Mouse (Mus musculus) forebrain, embryonic 13.5 days (tissue): ENCODE data around the gene Stim1. TPM values are rescaled to one million over a fixed set of nuclear protein-coding genes. Genes with fewer than 3 reads are reported as not detected.

Experiments
- ATAC-seq: fragments of 200-750 bp; cut with Nextera tagmentation; 2 replicates; pipeline ENCODE4 v1.8.0; 2017
- H3K27ac ChIP-seq: fragments of 300-500 bp; sonication (generic); 2 replicates; pipeline ENCODE4 v1.5.1; 2015; ENCODE audit warnings: inconsistent platforms, mild to moderate bottlenecking, moderate library complexity
- H3K27me3 ChIP-seq: fragments of 300-500 bp; sonication (generic); 2 replicates; pipeline ENCODE4 v1.6.1; 2015; ENCODE audit warnings: mild to moderate bottlenecking, inconsistent platforms
- H3K36me3 ChIP-seq: fragments of 300-500 bp; sonication (generic); 2 replicates; pipeline ENCODE4 v1.6.1; 2015; ENCODE audit warnings: mild to moderate bottlenecking, inconsistent platforms; ENCODE audit not compliant: poor library complexity, severe bottlenecking
- H3K4me1 ChIP-seq: fragments of 300-500 bp; sonication (generic); 2 replicates; pipeline ENCODE4 v1.6.1; 2015; ENCODE audit warnings: inconsistent platforms
- H3K4me2 ChIP-seq: fragments of 300-500 bp; sonication (generic); 2 replicates; pipeline ENCODE4 v1.6.1; 2015; ENCODE audit warnings: inconsistent platforms, mild to moderate bottlenecking, moderate library complexity
- H3K4me3 ChIP-seq: fragments of 300-500 bp; sonication (generic); 2 replicates; pipeline ENCODE4 v1.5.1; 2015; ENCODE audit warnings: mild to moderate bottlenecking, inconsistent platforms
- H3K9ac ChIP-seq: fragments of 300-500 bp; sonication (generic); 2 replicates; pipeline ENCODE4 v1.6.1; 2015; ENCODE audit warnings: mild to moderate bottlenecking, inconsistent platforms
- H3K9me3 ChIP-seq: fragments of 300-500 bp; sonication (generic); replicated peaks from 2 replicates; pipeline ENCODE4 v1.6.1; 2016; ENCODE audit warnings: inconsistent platforms
- WGBS: fragments of 180-500 bp; shearing (Covaris S2); methylation state at CpG from one replicate; pipeline ENCODE4 v1.1.7; 2015; 5-methylcytosine and 5-hydroxymethylcytosine counted together
- polyA plus RNA-seq: library from polyadenylated mRNA; unstranded; fragments of >200 nt; fragmentation: Nextera tagmentation; extraction: Ambion mirVana; gene quantifications from 2 replicates; pipeline ENCODE4 v1.2.1, GENCODE M21; 2015

Stim1 gene
- polyA plus RNA-seq, 1 experiment from 2014 or later = 8.3 TPM

- Histone ChIP-seq H3K9ac (no peak overlapping the region), H3K4me2 (no peak overlapping the region), H3K4me3 (no peak overlapping the region), H3K27me3 (peaks cover 3% of the 10 kb centered on the region; the same call in 1 of the 2 replicates), H3K4me1 (peaks cover 8% of the 10 kb centered on the region), H3K27ac (no peak overlapping the region), H3K9me3 (no peaks in the 10 kb centered on the region), H3K36me3 (no peaks in the 10 kb centered on the region)
- ATAC-seq = no peak
- WGBS = 84% methylated on average over 3 of the region's 3 CpGs
Observed at GRCm38 (mm10) chr7:102272422-102272948, 4.9 kb downstream of the Stim1 start.

GRCm38 (mm10) chr7:102281403-102281802 is 13.8 kb downstream of the Stim1 start:
- no peak overlapping the region for H3K4me3 ChIP-seq
- H3K4me1 ChIP-seq = no peaks in the 10 kb centered on the region
- WGBS = 89% methylated on average over 1 of the region's 1 CpGs
- no peaks in the 10 kb centered on the region for H3K27me3 ChIP-seq
- H3K4me2 ChIP-seq = no peak overlapping the region
- no peaks in the 10 kb centered on the region for H3K36me3 ChIP-seq
- H3K9me3 ChIP-seq = no peaks in the 10 kb centered on the region
- ATAC-seq = no peak
- no peak overlapping the region for H3K27ac ChIP-seq
- no peak overlapping the region for H3K9ac ChIP-seq

- H3K9ac ChIP-seq = no peak overlapping the region
- H3K9me3 ChIP-seq = no peaks in the 10 kb centered on the region
- no peaks in the 10 kb centered on the region for H3K36me3 ChIP-seq
- 82% methylated on average over 5 of the region's 5 CpGs for WGBS
- H3K4me1 ChIP-seq = no peaks in the 10 kb centered on the region
- no peak overlapping the region for H3K27ac ChIP-seq
- no peak overlapping the region for H3K4me2 ChIP-seq
- no peak overlapping the region for H3K4me3 ChIP-seq
- ATAC-seq = no peak
- no peaks in the 10 kb centered on the region for H3K27me3 ChIP-seq
Observed at GRCm38 (mm10) chr7:102282261-102282660, 14.7 kb downstream of the Stim1 start.

GRCm38 (mm10) chr7:102289466-102289865 is 21.9 kb downstream of the Stim1 start:
- ATAC-seq = no peak
- WGBS = 91% methylated on average over 6 of the region's 6 CpGs
- Histone ChIP-seq H3K9ac (no peak overlapping the region), H3K4me2 (no peak overlapping the region), H3K27me3 (no peaks in the 10 kb centered on the region), H3K4me1 (peaks cover 6% of the 10 kb centered on the region; the same call in 1 of the 2 replicates), H3K9me3 (no peaks in the 10 kb centered on the region), H3K4me3 (no peak overlapping the region), H3K27ac (no peak overlapping the region), H3K36me3 (no peaks in the 10 kb centered on the region)

- peaks cover 6% of the 10 kb centered on the region; the same call in 1 of the 2 replicates for H3K4me1 ChIP-seq
- no peak for ATAC-seq
- WGBS = 91% methylated on average over 3 of the region's 3 CpGs
Observed at GRCm38 (mm10) chr7:102292228-102292627, 24.6 kb downstream of the Stim1 start.

GRCm38 (mm10) chr7:102293234-102293633 is 25.6 kb downstream of the Stim1 start:
- no peaks in the 10 kb centered on the region for H3K27me3 ChIP-seq
- no peak overlapping the region for H3K4me3 ChIP-seq
- H3K36me3 ChIP-seq = no peaks in the 10 kb centered on the region
- 9% methylated on average over 2 of the region's 2 CpGs for WGBS
- no peak overlapping the region for H3K9ac ChIP-seq
- peaks cover 5% of the 10 kb centered on the region; the same call in 1 of the 2 replicates for H3K4me1 ChIP-seq
- no peak for ATAC-seq
- H3K4me2 ChIP-seq = no peak overlapping the region
- no peak overlapping the region for H3K27ac ChIP-seq
- no peaks in the 10 kb centered on the region for H3K9me3 ChIP-seq

More at GRCm38 (mm10) chr7:102292228-102292627, 24.6 kb downstream of the Stim1 start:
- Histone ChIP-seq H3K27ac (no peak overlapping the region), H3K4me2 (no peak overlapping the region), H3K36me3 (no peaks in the 10 kb centered on the region), H3K9me3 (no peaks in the 10 kb centered on the region), H3K9ac (no peak overlapping the region), H3K27me3 (no peaks in the 10 kb centered on the region), H3K4me3 (no peak overlapping the region)

GRCm38 (mm10) chr7:102300761-102301160 is 33.2 kb downstream of the Stim1 start:
- Histone ChIP-seq H3K9me3 (no peaks in the 10 kb centered on the region), H3K4me3 (no peak overlapping the region), H3K36me3 (no peaks in the 10 kb centered on the region), H3K9ac (no peak overlapping the region), H3K27me3 (no peaks in the 10 kb centered on the region), H3K27ac (no peak overlapping the region), H3K4me1 (no peaks in the 10 kb centered on the region), H3K4me2 (no peak overlapping the region)
- ATAC-seq = no peak
- 78% methylated on average over 1 of the region's 1 CpGs for WGBS

- H3K4me1 ChIP-seq = no peaks in the 10 kb centered on the region
- no peaks in the 10 kb centered on the region for H3K36me3 ChIP-seq
- H3K27me3 ChIP-seq = no peaks in the 10 kb centered on the region
- H3K9ac ChIP-seq = no peak overlapping the region
- H3K4me2 ChIP-seq = no peak overlapping the region
- WGBS = 93% methylated on average over 4 of the region's 4 CpGs
- no peaks in the 10 kb centered on the region for H3K9me3 ChIP-seq
- H3K27ac ChIP-seq = no peak overlapping the region
- no peak overlapping the region for H3K4me3 ChIP-seq
- no peak for ATAC-seq
Observed at GRCm38 (mm10) chr7:102302471-102302870, 34.9 kb downstream of the Stim1 start.

- ATAC-seq = no peak
- no peaks in the 10 kb centered on the region for H3K27me3 ChIP-seq
- H3K9ac ChIP-seq = no peak overlapping the region
- no peaks in the 10 kb centered on the region for H3K9me3 ChIP-seq
- WGBS = 91% methylated on average over 2 of the region's 2 CpGs
- H3K27ac ChIP-seq = no peak overlapping the region
- no peak overlapping the region for H3K4me3 ChIP-seq
- H3K4me1 ChIP-seq = no peaks in the 10 kb centered on the region
- no peaks in the 10 kb centered on the region for H3K36me3 ChIP-seq
- no peak overlapping the region for H3K4me2 ChIP-seq
Observed at GRCm38 (mm10) chr7:102305596-102305995, 38.0 kb downstream of the Stim1 start.

GRCm38 (mm10) chr7:102310266-102310665 is 42.7 kb downstream of the Stim1 start:
- ATAC-seq = no peak

GRCm38 (mm10) chr7:102310821-102311220 is 43.2 kb downstream of the Stim1 start:
- no peak overlapping the region for H3K9ac ChIP-seq
- no peaks in the 10 kb centered on the region for H3K4me1 ChIP-seq
- H3K36me3 ChIP-seq = no peaks in the 10 kb centered on the region
- no peaks in the 10 kb centered on the region for H3K27me3 ChIP-seq
- WGBS = 91% methylated on average over 5 of the region's 5 CpGs
- H3K27ac ChIP-seq = no peak overlapping the region
- H3K9me3 ChIP-seq = no peaks in the 10 kb centered on the region
- no peak overlapping the region for H3K4me3 ChIP-seq
- H3K4me2 ChIP-seq = no peak overlapping the region
- ATAC-seq = no peak

More at GRCm38 (mm10) chr7:102310266-102310665, 42.7 kb downstream of the Stim1 start:
- no peaks in the 10 kb centered on the region for H3K36me3 ChIP-seq
- no peaks in the 10 kb centered on the region for H3K4me1 ChIP-seq
- H3K27ac ChIP-seq = no peak overlapping the region
- H3K9ac ChIP-seq = no peak overlapping the region
- no peak overlapping the region for H3K4me3 ChIP-seq
- H3K27me3 ChIP-seq = no peaks in the 10 kb centered on the region
- H3K9me3 ChIP-seq = no peaks in the 10 kb centered on the region
- H3K4me2 ChIP-seq = no peak overlapping the region

- H3K4me2 ChIP-seq = no peak overlapping the region
Observed at GRCm38 (mm10) chr7:102312840-102313534, 45.4 kb downstream of the Stim1 start.

GRCm38 (mm10) chr7:102313535-102313863 is 45.9 kb downstream of the Stim1 start:
- ATAC-seq = no peak
- no peaks in the 10 kb centered on the region for H3K27me3 ChIP-seq
- WGBS = 81% methylated on average over 2 of the region's 2 CpGs
- no peaks in the 10 kb centered on the region for H3K36me3 ChIP-seq
- no peak overlapping the region for H3K4me2 ChIP-seq
- no peak overlapping the region for H3K9ac ChIP-seq
- H3K9me3 ChIP-seq = no peaks in the 10 kb centered on the region
- no peak overlapping the region for H3K27ac ChIP-seq
- no peaks in the 10 kb centered on the region for H3K4me1 ChIP-seq
- H3K4me3 ChIP-seq = no peak overlapping the region

More at GRCm38 (mm10) chr7:102312840-102313534, 45.4 kb downstream of the Stim1 start:
- Histone ChIP-seq H3K4me3 (no peak overlapping the region), H3K9ac (no peak overlapping the region), H3K27ac (no peak overlapping the region), H3K27me3 (no peaks in the 10 kb centered on the region), H3K36me3 (no peaks in the 10 kb centered on the region), H3K9me3 (no peaks in the 10 kb centered on the region), H3K4me1 (no peaks in the 10 kb centered on the region)
- 92% methylated on average over 4 of the region's 4 CpGs for WGBS
- ATAC-seq = no peak
